Mouse (Mus musculus) hindlimb bud, embryonic 11.5 days (tissue): Measurements from ENCODE around the gene Pcdh10.

Source experiments
- DNase-seq: peaks from one replicate; pipeline ENCODE4 v3.0.0-alpha.2; 2012; ENCODE audit warnings: low read depth, low spot score; ENCODE audit errors: extremely low spot score

Gene Pcdh10

GRCm38 (mm10) chr3:45378145-45378544, at the start of gene Pcdh10:
Gene Pcdh10 (plus strand): TSS chr3:45378398.
- DNase-seq, result peak; percentile 82

GRCm38 (mm10) chr3:45355919-45356318, 22.3 kb upstream of the Pcdh10 start:
- no peak for DNase-seq

GRCm38 (mm10) chr3:45368952-45369351, 9.2 kb upstream of the Pcdh10 start:
- no peak for DNase-seq

- DNase-seq, result no peak
Observed at GRCm38 (mm10) chr3:45375761-45376500, 2.3 kb upstream of the Pcdh10 start.

- DNase-seq, result no peak
Observed at GRCm38 (mm10) chr3:45376501-45377390, 1.5 kb upstream of the Pcdh10 start.

- DNase-seq, result no peak
Observed at GRCm38 (mm10) chr3:45377391-45377998, 703 bp upstream of the Pcdh10 start.

- DNase-seq, result no peak
Observed at GRCm38 (mm10) chr3:45379541-45379971, 1.4 kb downstream of the Pcdh10 start.

- no peak for DNase-seq
Observed at GRCm38 (mm10) chr3:45379972-45380761, 2.0 kb downstream of the Pcdh10 start.

- DNase-seq, result no peak
Observed at GRCm38 (mm10) chr3:45380811-45381761, 2.9 kb downstream of the Pcdh10 start.

- DNase-seq, result no peak
Observed at GRCm38 (mm10) chr3:45382032-45382755, 4.0 kb downstream of the Pcdh10 start.

- DNase-seq, result no peak
Observed at GRCm38 (mm10) chr3:45383831-45384230, 5.6 kb downstream of the Pcdh10 start.

- no peak for DNase-seq
Observed at GRCm38 (mm10) chr3:45385028-45385427, 6.8 kb downstream of the Pcdh10 start.

- no peak for DNase-seq
Observed at GRCm38 (mm10) chr3:45385451-45385850, 7.3 kb downstream of the Pcdh10 start.

- DNase-seq, result no peak
Observed at GRCm38 (mm10) chr3:45386512-45386911, 8.3 kb downstream of the Pcdh10 start.

- no peak for DNase-seq
Observed at GRCm38 (mm10) chr3:45397101-45397500, 18.9 kb downstream of the Pcdh10 start.

GRCm38 (mm10) chr3:45403239-45403638, 25.0 kb downstream of the Pcdh10 start:
- no peak for DNase-seq

GRCm38 (mm10) chr3:45431691-45432090, 53.5 kb downstream of the Pcdh10 start:
- no peak for DNase-seq

- no peak for DNase-seq
Observed at GRCm38 (mm10) chr3:45432172-45432765, 54.1 kb downstream of the Pcdh10 start.
